7 mouse cellular contexts compared by ENCODE assay signal in genomic region chr13:59842226-59843210, GRCm38 (mm10). TPM values are rescaled to one million over a fixed set of nuclear protein-coding genes. Genes with fewer than 3 reads are reported as not detected.
A peak's percentile ranks its signal among the peaks of the same experiment; 100 is the strongest.
DNase-seq lines count a peak whose midpoint lies in the region; ATAC-seq and TF ChIP-seq lines count a peak whose summit lies in the region.

No protein-coding gene starts in this region.

- H3K4me2 ChIP-seq in midbrain, embryonic 12.5 days (replicated peaks), result no peak overlapping the region

- H3K9ac ChIP-seq in midbrain, embryonic 12.5 days (replicated peaks), result no peak overlapping the region

- DNase-seq in adrenal gland, adult 8-10 months, result peak; percentile 70
- DNase-seq in embryo, embryonic 10.5 days (ENCODE audit: low spot score), result peak; percentile 93
- peak; percentile 62 to 85 for DNase-seq in gastrocnemius, postnatal 4 days (ENCODE audit: low spot score in 2 of 2)
- peak; percentile 69 for DNase-seq in kidney, adult 11 months
- DNase-seq in limb, embryonic 10.5 days (ENCODE audit: low spot score), result peak; percentile 84

- no peaks in the 10 kb centered on the region for H3K27me3 ChIP-seq in limb, embryonic 10.5 days (ENCODE audit: low read depth, poor library complexity, severe bottlenecking)
- H3K27me3 ChIP-seq in midbrain, embryonic 12.5 days, result no peaks in the 10 kb centered on the region
- H3K27me3 ChIP-seq in small intestine, adult 2 months (ENCODE audit: control insufficient read depth, insufficient read depth, low read length), result no peaks in the 10 kb centered on the region

- ATAC-seq in midbrain, embryonic 12.5 days (ENCODE audit: low FRiP score, low read depth), result peak; percentile 31; the same call in 1 of the 2 replicates

- no peak overlapping the region for H3K4me3 ChIP-seq in limb, embryonic 10.5 days
- H3K4me3 ChIP-seq in midbrain, embryonic 12.5 days, result no peak overlapping the region
- H3K4me3 ChIP-seq in small intestine, adult 2 months (ENCODE audit: low read depth, low read length), result peak overlapping the region; percentile 50

- no peaks in the 10 kb centered on the region for H3K36me3 ChIP-seq in limb, embryonic 10.5 days
- H3K36me3 ChIP-seq in midbrain, embryonic 12.5 days, result no peaks in the 10 kb centered on the region
- H3K36me3 ChIP-seq in small intestine, adult 2 months (ENCODE audit: control insufficient read depth, insufficient read depth, low read length), result no peaks in the 10 kb centered on the region

- 48% methylated on average over 16 of the region's 16 CpGs for WGBS in limb, embryonic 10.5 days
- 49% methylated on average over 16 of the region's 16 CpGs for WGBS in midbrain, embryonic 12.5 days
- 13% methylated on average over 16 of the region's 16 CpGs for WGBS in small intestine, adult 2 months

- no peak for TF ChIP-seq CTCF in small intestine, adult 2 months (IDR thresholded peaks at IDR 0.05; ENCODE audit: extremely low read depth, insufficient read length, insufficient replicate concordance, low read depth, low read length)

- no peak for TF ChIP-seq POLR2A in small intestine, adult 2 months (IDR thresholded peaks at IDR 0.05; ENCODE audit: low read depth, low read length)

- H3K27ac ChIP-seq in limb, embryonic 10.5 days, result no peak overlapping the region
- H3K27ac ChIP-seq in midbrain, embryonic 12.5 days (replicated peaks), result no peak overlapping the region
- peak overlapping the region; percentile 17; the same call in 1 of the 2 replicates for H3K27ac ChIP-seq in small intestine, adult 2 months (ENCODE audit: insufficient read depth, low read depth, low read length)

- peaks cover 10% of the 10 kb centered on the region; the same call in 1 of the 2 replicates for H3K4me1 ChIP-seq in limb, embryonic 10.5 days
- no peaks in the 10 kb centered on the region for H3K4me1 ChIP-seq in midbrain, embryonic 12.5 days
- peaks cover 3% of the 10 kb centered on the region; the same call in 1 of the 2 replicates for H3K4me1 ChIP-seq in small intestine, adult 2 months (ENCODE audit: control insufficient read depth, insufficient read depth, insufficient read length, low read length)

- H3K9me3 ChIP-seq in limb, embryonic 10.5 days (replicated peaks), result no peaks in the 10 kb centered on the region
- no peaks in the 10 kb centered on the region for H3K9me3 ChIP-seq in midbrain, embryonic 12.5 days

RNA-seq across cellular contexts. Expression of gene Tut7, which starts 19.6 kb away (rescaled TPM):
- 10 to 100 TPM; 68.7 to 86.7 (median 74.9) TPM for total RNA-seq in adrenal gland, adult 8-10 months (2022)
- total RNA-seq in gastrocnemius, postnatal 4 days (2021), result 10 to 100 TPM; 53.7 to 65.8 TPM
- polyA plus RNA-seq in limb, embryonic 10.5 days (2016; fragmentation: Nextera tagmentation; extraction: Ambion mirVana), result 34.6 and 47.5 TPM in 2 replicates
- polyA plus RNA-seq in midbrain, embryonic 12.5 days (2016; fragmentation: Nextera tagmentation; extraction: Ambion mirVana), result 62.8 and 66.7 TPM in 2 replicates
- 11.7 and 33.3 TPM in 2 replicates for polyA plus RNA-seq in small intestine, adult 2 months (2012; rRNA removed)
